Mouse (Mus musculus) liver, embryonic 12.5 days (tissue): ENCODE measurements at regions not wholly inside any gene's neighbourhood (a gene's known extent, or its start where the extent isn't known, plus 50 kb on each side); places are given as distances from the start of the nearest gene placed in this dataset.
A peak's percentile ranks its signal among the peaks of the same experiment; 100 is the strongest.

Experiments
- ATAC-seq: fragments of 200-750 bp; cut with Nextera tagmentation; 2 replicates; pipeline ENCODE4 v1.8.0; 2017; ENCODE audit warnings: moderate number of reproducible peaks, mild to moderate bottlenecking, moderate library complexity
- H3K27ac ChIP-seq: fragments of 300-500 bp; sonication (generic); 2 replicates; pipeline ENCODE4 v1.5.1; 2016; ENCODE audit warnings: mild to moderate bottlenecking
- H3K27me3 ChIP-seq: fragments of 300-500 bp; sonication (generic); replicated peaks from 2 replicates; pipeline ENCODE4 v1.6.1; 2016; ENCODE audit warnings: mild to moderate bottlenecking, moderate library complexity
- H3K36me3 ChIP-seq: fragments of 300-500 bp; sonication (generic); 2 replicates; pipeline ENCODE4 v1.6.1; 2016; ENCODE audit warnings: mild to moderate bottlenecking, moderate library complexity
- H3K4me1 ChIP-seq: fragments of 300-500 bp; sonication (generic); 2 replicates; pipeline ENCODE4 v1.6.1; 2016
- H3K4me2 ChIP-seq: fragments of 300-500 bp; sonication (generic); 2 replicates; pipeline ENCODE4 v1.6.1; 2016; ENCODE audit warnings: mild to moderate bottlenecking, moderate library complexity
- H3K4me3 ChIP-seq: fragments of 300-500 bp; sonication (generic); 2 replicates; pipeline ENCODE4 v1.5.1; 2016; ENCODE audit warnings: mild to moderate bottlenecking, moderate library complexity
- H3K9ac ChIP-seq: fragments of 300-500 bp; sonication (generic); 2 replicates; pipeline ENCODE4 v1.6.1; 2016; ENCODE audit warnings: mild to moderate bottlenecking, moderate library complexity
- H3K9me3 ChIP-seq: fragments of 300-500 bp; sonication (generic); replicated peaks from 2 replicates; pipeline ENCODE4 v1.6.1; 2016; ENCODE audit warnings: mild to moderate bottlenecking, moderate library complexity
- WGBS: fragments of 180-500 bp; shearing (Covaris S2); methylation state at CpG from one replicate; pipeline ENCODE4 v1.1.7; 2016; ENCODE audit not compliant: insufficient replicate concordance; 5-methylcytosine and 5-hydroxymethylcytosine counted together

DNA sequence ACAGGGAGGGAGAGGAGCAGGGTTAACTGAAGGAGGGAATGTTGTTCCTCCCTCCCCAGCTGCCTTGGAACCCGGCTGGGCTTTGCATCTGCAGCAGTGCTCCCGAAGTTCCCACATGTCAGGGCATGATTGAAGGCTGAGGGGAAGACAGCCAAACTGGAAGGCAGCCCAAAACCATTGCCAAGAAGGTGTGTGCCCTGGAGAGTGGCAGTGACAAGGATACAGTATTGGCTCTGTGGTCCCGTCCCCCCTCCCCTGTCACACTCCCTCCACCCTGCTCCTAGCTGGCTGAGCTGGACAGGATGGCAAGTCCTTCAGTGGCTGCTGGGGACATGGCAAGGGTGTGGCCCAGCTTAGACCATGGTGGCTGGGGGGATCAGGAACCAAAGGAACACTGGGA is 79.1 kb downstream of the Cyp26b1 start:
- ATAC-seq, result no peak
- 36% methylated on average over 3 of the region's 3 CpGs for WGBS
- Histone ChIP-seq H3K9ac (no peak overlapping the region), H3K27ac (no peak overlapping the region), H3K27me3 (peaks cover 17% of the 10 kb centered on the region), H3K9me3 (no peaks in the 10 kb centered on the region), H3K36me3 (no peaks in the 10 kb centered on the region), H3K4me3 (no peak overlapping the region), H3K4me1 (no peaks in the 10 kb centered on the region), H3K4me2 (no peak overlapping the region)

DNA sequence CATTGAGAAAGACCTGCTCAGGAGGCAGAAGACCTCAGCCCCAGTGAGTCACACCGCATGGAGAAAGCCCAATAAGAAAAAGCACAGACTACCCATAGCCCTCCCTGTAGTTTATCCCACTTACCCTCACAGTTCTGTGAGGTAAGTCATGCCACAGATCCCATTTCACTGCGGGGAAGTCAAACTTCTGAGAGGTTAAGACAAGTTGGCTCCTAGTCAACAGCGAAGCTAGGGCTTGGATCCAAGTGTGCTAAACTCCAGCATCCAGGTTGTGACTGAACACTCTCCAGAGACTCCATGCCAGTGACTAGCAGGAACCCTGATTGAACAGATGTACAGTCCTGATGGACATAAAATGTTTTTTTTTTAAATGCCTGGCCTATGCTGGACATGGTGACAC is 85.1 kb downstream of the Cyp26b1 start:
- H3K36me3 ChIP-seq, result no peaks in the 10 kb centered on the region
- no peaks in the 10 kb centered on the region for H3K4me1 ChIP-seq
- H3K4me3 ChIP-seq, result no peak overlapping the region
- no peaks in the 10 kb centered on the region for H3K9me3 ChIP-seq
- H3K27me3 ChIP-seq, result peaks cover 17% of the 10 kb centered on the region
- 57% methylated on average over 3 of the region's 3 CpGs for WGBS
- H3K4me2 ChIP-seq, result no peak overlapping the region
- H3K27ac ChIP-seq, result no peak overlapping the region
- no peak for ATAC-seq
- no peak overlapping the region for H3K9ac ChIP-seq

DNA sequence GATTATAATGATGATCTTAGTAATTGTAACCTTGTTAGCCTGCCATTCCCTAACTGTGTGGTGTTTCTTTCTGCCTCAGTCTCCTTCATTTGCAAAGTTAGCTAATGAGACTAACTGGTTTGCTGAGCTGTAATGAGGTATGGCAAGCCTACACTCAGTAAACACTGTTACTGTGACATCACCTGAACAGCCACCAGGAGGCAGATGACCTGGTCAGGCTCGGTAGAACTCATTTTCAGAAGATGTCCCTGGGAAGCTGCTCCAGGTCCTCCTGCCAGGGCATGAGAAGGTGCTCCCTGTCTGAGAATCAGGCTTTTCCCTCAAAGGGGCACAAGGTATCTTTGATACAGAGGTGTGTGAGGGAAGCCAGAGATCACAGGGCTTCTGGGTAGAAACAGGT is 87.0 kb downstream of the Cyp26b1 start:
- H3K27ac ChIP-seq, result no peak overlapping the region
- no peaks in the 10 kb centered on the region for H3K36me3 ChIP-seq
- no peak for ATAC-seq
- 12% methylated on average over 1 of the region's 1 CpGs for WGBS
- no peaks in the 10 kb centered on the region for H3K4me1 ChIP-seq
- H3K4me2 ChIP-seq, result no peak overlapping the region
- H3K4me3 ChIP-seq, result no peak overlapping the region
- H3K9ac ChIP-seq, result no peak overlapping the region
- H3K27me3 ChIP-seq, result peaks cover 6% of the 10 kb centered on the region; the same call in 1 of the 2 replicates
- no peaks in the 10 kb centered on the region for H3K9me3 ChIP-seq

DNA sequence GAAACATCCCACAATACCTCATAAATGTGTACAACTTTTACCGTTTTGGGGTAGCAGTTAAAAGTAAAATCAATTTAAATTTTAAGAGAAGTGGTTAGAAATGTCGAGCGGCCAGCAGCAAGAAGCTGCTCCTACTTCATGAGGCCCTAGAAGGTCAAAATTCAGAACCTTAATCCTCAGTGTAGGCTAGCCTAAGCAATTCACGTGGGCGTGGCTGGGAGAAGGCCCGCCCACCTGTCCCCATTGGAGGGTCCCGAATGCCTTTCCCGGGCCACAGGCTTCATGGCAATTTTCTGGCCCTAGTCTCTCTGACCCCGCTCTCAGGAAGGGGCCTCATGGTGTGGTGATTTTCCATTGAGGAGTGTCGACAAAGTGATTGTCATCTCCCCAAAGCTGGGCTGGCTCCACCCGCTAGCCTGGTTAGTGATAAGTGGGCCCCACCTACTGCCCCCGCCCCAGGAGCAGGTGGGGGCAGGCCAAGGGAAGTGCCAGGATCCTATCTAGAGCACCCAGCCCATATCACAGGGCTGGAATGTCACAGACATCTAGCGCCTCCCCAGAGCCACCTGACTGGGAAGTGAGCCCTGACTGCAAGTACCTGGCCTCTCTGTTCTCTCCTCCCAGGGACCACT is 93.3 kb downstream of the Cyp26b1 start:
- Histone ChIP-seq H3K27ac (no peak overlapping the region), H3K4me1 (peaks cover 8% of the 10 kb centered on the region), H3K36me3 (no peaks in the 10 kb centered on the region), H3K4me2 (0 out of 2 replicates have a peak overlapping the region, but pooled peaks have one; percentile 11), H3K9ac (no peak overlapping the region), H3K9me3 (no peaks in the 10 kb centered on the region), H3K27me3 (peaks cover 8% of the 10 kb centered on the region; the same call in 1 of the 2 replicates), H3K4me3 (no peak overlapping the region)
- 18% methylated on average over 13 of the region's 13 CpGs for WGBS
- ATAC-seq, result peak; percentile 76

DNA sequence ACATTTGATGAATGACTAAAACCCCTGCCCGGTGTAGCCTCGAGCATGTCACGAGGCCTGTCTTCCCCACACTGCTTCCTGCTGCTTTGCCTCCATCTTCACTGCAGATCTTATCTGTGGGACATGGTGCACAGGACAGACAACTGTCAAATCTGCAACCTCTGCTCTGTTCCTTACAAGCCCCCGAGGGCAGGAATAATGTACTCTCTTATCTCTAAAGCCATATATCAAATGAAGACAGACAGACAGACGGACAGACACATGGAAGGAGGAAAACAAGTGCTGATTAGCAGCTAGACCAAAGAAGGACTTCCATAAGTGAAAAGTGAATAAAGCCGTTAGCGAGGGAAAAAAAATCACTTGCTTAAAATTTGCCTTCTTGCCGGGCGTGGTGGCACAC is 95.6 kb downstream of the Cyp26b1 start:
- 32% methylated on average over 9 of the region's 9 CpGs for WGBS
- ATAC-seq, result no peak
- no peak overlapping the region for H3K9ac ChIP-seq

DNA sequence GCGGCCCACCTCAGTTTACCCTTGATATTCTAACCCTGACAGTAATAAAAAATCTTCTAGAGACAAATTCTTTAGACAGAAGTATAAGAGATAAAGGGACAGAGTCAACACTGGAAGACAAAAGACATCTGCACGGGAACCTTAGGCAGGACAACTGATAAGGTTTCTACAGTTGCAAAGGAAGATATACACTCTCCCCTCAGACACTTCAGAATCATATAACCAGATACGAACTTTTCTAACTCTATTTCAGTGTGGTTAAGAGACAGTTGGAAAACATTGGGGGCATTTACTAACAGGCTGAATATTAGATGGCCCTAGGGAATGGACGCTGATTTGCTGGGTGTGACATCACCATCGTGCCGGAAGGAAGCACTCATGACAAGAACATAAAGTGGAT is 100.0 kb downstream of the Cyp26b1 start:
- H3K9ac ChIP-seq, result no peak overlapping the region
- no peak overlapping the region for H3K4me3 ChIP-seq
- no peaks in the 10 kb centered on the region for H3K4me1 ChIP-seq
- no peaks in the 10 kb centered on the region for H3K36me3 ChIP-seq
- no peak for ATAC-seq
- no peak overlapping the region for H3K27ac ChIP-seq
- WGBS, result 47% methylated on average over 6 of the region's 6 CpGs
- H3K4me2 ChIP-seq, result no peak overlapping the region
- H3K9me3 ChIP-seq, result no peaks in the 10 kb centered on the region
- H3K27me3 ChIP-seq, result no peaks in the 10 kb centered on the region

More for the DNA sequence above, 95.6 kb downstream of the Cyp26b1 start:
- Histone ChIP-seq H3K27ac (no peak overlapping the region), H3K9me3 (no peaks in the 10 kb centered on the region), H3K4me2 (no peak overlapping the region), H3K4me1 (peaks cover 8% of the 10 kb centered on the region), H3K27me3 (peaks cover 8% of the 10 kb centered on the region; the same call in 1 of the 2 replicates), H3K4me3 (no peak overlapping the region), H3K36me3 (no peaks in the 10 kb centered on the region)

DNA sequence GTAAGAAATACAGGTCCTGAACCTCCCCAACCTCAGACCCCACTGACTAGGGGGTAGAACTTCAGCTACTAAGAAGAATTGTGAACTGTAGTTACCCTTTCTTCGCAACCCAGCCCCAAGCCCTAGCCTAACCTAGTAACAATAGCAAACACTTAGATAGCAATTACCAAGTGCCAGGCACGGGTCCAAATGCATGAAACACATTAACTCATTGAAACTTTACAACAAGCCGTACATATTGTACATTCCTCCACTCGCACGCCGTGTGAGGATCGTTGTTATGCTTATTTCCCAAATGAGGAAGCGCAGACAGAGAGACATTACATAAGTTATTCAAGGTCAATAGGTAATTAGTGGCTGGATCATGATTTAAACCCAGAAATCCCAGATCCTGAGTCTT is 100.5 kb downstream of the Cyp26b1 start:
- Histone ChIP-seq H3K9me3 (no peaks in the 10 kb centered on the region), H3K4me2 (no peak overlapping the region), H3K4me1 (no peaks in the 10 kb centered on the region), H3K4me3 (no peak overlapping the region), H3K27ac (no peak overlapping the region), H3K36me3 (no peaks in the 10 kb centered on the region), H3K27me3 (no peaks in the 10 kb centered on the region), H3K9ac (no peak overlapping the region)
- WGBS, result 74% methylated on average over 8 of the region's 8 CpGs
- ATAC-seq, result no peak

DNA sequence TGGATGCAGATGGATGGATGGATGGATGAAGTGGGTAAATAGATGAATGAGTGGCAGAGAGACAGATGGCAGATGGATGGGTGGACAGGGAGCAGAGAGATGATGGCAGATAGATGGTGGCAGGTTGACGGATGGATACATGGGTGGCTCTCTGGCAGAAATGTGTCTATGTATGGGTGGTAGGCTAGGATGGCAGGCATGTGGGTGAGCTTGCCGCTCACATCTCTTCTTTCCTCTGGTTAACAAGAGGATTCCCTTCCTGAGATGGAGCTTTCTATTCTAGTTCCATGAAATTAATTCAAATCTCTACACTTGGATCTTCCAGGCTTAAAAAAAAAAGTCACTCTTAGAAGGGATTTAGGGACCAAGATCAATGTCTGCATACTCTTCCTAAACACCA is 101.1 kb downstream of the Cyp26b1 start:
- no peak overlapping the region for H3K9ac ChIP-seq
- no peaks in the 10 kb centered on the region for H3K4me1 ChIP-seq
- no peak overlapping the region for H3K4me2 ChIP-seq
- ATAC-seq, result no peak
- no peaks in the 10 kb centered on the region for H3K36me3 ChIP-seq
- H3K9me3 ChIP-seq, result no peaks in the 10 kb centered on the region
- no peaks in the 10 kb centered on the region for H3K27me3 ChIP-seq
- WGBS, result 83% methylated on average over 2 of the region's 2 CpGs
- no peak overlapping the region for H3K4me3 ChIP-seq
- no peak overlapping the region for H3K27ac ChIP-seq

DNA sequence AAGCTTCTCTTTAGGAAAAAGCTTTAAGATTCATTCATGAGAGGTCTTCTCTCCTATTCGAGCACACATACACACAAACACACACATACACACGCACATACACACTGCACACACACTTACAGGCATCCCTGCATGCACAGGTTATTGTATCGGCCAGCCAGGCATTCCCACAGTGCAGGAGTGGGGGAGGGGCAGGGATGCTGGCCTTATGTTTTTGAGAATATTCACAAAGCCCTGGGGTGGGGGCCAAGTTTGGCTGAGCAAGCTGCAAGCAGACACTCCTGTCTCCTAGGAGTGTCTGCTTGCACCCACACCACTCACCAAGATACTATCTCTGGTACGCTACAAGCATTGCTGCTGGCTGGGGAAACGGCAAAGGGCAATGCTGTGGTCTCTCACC is 102.6 kb downstream of the Cyp26b1 start:
- H3K27ac ChIP-seq, result no peak overlapping the region
- WGBS, result 62% methylated on average over 5 of the region's 5 CpGs
- no peaks in the 10 kb centered on the region for H3K27me3 ChIP-seq
- ATAC-seq, result no peak
- H3K9ac ChIP-seq, result no peak overlapping the region
- H3K4me1 ChIP-seq, result no peaks in the 10 kb centered on the region
- H3K36me3 ChIP-seq, result no peaks in the 10 kb centered on the region
- no peak overlapping the region for H3K4me2 ChIP-seq
- H3K4me3 ChIP-seq, result no peak overlapping the region
- H3K9me3 ChIP-seq, result no peaks in the 10 kb centered on the region

DNA sequence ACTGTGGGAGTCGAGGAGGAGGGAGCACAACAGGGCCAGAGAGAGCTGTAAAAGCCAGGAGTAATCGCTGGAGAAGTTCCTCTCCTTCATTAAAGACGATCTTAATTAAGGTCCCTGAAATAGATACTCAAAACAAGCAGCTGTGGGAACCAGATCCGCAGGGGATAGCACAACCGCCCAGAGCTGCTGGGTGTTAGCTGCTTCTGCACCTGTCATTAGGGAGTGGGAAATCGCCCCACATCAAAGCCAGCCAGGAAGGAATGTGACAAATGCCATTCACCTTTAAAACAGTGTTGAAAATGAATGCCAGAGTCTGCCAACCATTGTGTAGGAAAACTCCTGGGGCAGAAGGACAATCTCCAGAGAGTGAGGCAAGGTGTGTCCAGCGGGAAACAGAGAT is 112.5 kb downstream of the Cyp26b1 start:
- Histone ChIP-seq H3K27me3 (no peaks in the 10 kb centered on the region; the same call in 1 of the 2 replicates), H3K4me1 (no peaks in the 10 kb centered on the region), H3K4me3 (no peak overlapping the region), H3K36me3 (no peaks in the 10 kb centered on the region), H3K4me2 (no peak overlapping the region), H3K27ac (no peak overlapping the region), H3K9ac (no peak overlapping the region), H3K9me3 (no peaks in the 10 kb centered on the region)
- WGBS, result 32% methylated on average over 7 of the region's 7 CpGs
- no peak for ATAC-seq

DNA sequence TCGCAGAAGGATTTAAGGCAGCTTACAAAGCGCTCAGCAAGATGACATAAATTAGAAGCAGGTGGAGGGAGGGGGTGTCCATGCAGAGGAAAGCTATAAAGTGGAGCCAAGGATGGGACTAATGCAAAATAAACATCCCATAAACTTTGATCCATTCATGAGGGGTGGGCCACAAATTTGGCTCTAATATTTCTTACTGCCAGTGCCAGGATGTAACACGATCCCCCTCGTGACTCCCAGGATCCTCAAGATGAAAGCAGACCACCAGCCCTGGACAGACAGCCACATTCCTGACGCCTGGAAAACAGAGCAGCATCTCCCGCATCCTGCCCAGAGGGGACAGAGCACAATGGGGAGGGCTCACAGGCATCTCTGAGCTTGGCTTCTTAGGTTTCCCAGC is 116.6 kb downstream of the Cyp26b1 start:
- WGBS, result 45% methylated on average over 6 of the region's 6 CpGs
- no peak overlapping the region for H3K9ac ChIP-seq
- no peaks in the 10 kb centered on the region for H3K4me1 ChIP-seq
- H3K4me2 ChIP-seq, result no peak overlapping the region
- no peaks in the 10 kb centered on the region; the same call in 1 of the 2 replicates for H3K27me3 ChIP-seq
- no peak for ATAC-seq
- H3K36me3 ChIP-seq, result no peaks in the 10 kb centered on the region
- H3K9me3 ChIP-seq, result no peaks in the 10 kb centered on the region
- H3K27ac ChIP-seq, result no peak overlapping the region
- no peak overlapping the region for H3K4me3 ChIP-seq

DNA sequence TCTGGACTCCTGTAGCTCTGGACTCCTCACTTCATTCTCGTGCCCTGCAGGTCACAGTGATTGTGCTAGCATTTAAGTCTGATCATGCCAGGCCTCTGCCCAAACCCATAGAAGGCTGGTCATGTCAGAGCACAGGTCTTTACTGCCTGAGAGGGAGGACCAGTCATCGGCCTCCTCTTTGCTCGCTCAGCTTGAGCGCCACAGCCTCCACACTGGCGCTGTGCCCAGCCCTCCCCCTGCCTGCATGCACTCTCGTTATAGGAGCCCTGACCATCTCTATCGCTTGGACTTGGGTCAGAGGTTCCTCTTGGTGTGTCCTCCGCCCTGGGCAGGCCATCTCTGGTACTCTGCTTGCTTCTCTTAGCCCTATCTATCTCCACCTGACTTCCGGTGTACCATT is 117.2 kb downstream of the Cyp26b1 start:
- no peaks in the 10 kb centered on the region for H3K36me3 ChIP-seq
- H3K4me2 ChIP-seq, result no peak overlapping the region
- H3K4me1 ChIP-seq, result no peaks in the 10 kb centered on the region
- H3K27me3 ChIP-seq, result no peaks in the 10 kb centered on the region; the same call in 1 of the 2 replicates
- ATAC-seq, result no peak; the same call in 1 of the 2 replicates
- no peak overlapping the region for H3K27ac ChIP-seq
- no peak overlapping the region for H3K9ac ChIP-seq
- no peaks in the 10 kb centered on the region for H3K9me3 ChIP-seq
- 50% methylated on average over 9 of the region's 9 CpGs for WGBS
- no peak overlapping the region for H3K4me3 ChIP-seq

DNA sequence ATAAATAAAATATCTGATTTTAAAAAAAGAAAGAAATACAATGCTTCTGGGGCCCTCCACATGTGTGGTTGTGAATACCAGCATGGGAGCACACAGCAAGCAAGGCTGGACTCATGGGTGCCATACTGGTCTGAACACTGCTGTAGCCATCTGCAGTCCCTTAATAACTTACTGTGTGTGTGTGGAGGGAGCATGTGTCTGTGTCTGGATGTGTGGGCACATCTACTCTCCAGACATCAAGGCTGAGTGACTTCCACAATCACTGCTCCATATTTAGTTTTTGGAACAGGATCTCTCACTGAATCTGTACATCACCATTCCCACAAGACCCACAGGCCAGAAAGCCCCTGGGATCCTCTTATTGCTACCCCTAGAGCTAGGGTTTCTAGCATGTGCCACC is 118.9 kb downstream of the Cyp26b1 start:
- H3K4me2 ChIP-seq, result no peak overlapping the region
- no peaks in the 10 kb centered on the region for H3K9me3 ChIP-seq
- no peaks in the 10 kb centered on the region; the same call in 1 of the 2 replicates for H3K27me3 ChIP-seq
- H3K36me3 ChIP-seq, result no peaks in the 10 kb centered on the region
- no peak overlapping the region for H3K9ac ChIP-seq
- no peak for ATAC-seq
- H3K4me3 ChIP-seq, result no peak overlapping the region
- H3K27ac ChIP-seq, result no peak overlapping the region
- H3K4me1 ChIP-seq, result no peaks in the 10 kb centered on the region
